16 mouse cellular contexts compared by ENCODE assay signal in the genomic region with DNA sequence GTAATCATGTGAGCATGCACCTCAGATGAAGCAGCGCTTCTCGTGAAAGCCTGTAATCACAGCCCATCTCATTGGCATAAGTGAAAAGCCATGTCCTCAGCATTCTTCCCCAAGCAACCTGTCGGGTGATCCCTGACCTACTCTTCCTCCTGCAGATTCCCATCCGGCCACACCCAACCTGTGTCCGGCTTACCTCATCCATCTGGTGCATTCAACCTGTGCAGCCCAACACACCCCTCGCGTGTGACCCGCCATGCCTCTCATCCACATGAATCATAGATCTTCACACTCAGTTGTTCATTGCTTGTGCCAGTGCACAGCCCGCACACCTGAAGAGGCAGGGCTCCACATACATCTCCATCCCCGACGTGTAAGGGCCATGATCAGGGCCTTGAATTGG.
"Had no signal": no experiment of that assay in that cellular context is flagged by ENCODE, and none has a peak within 500 bp of the region (broad histone marks: within the 10 kb centered on the region; RNA-seq: fewer than 3 reads in every experiment).

No protein-coding gene starts in this region.

- H3K27me3 ChIP-seq: lung, embryonic 15.5 days; midbrain, embryonic 13.5 days; midbrain, embryonic 15.5 days; neural tube, embryonic 12.5 days; stomach, embryonic 15.5 days had no signal

- H3K9ac ChIP-seq: liver, postnatal 0 days; lung, embryonic 15.5 days; midbrain, embryonic 13.5 days; midbrain, embryonic 15.5 days; neural tube, embryonic 12.5 days; stomach, embryonic 15.5 days had no signal

- H3K9me3 ChIP-seq: lung, embryonic 15.5 days; midbrain, embryonic 13.5 days; midbrain, embryonic 15.5 days; neural tube, embryonic 12.5 days; stomach, embryonic 15.5 days had no signal

- H3K4me3 ChIP-seq: lung, embryonic 15.5 days; midbrain, embryonic 13.5 days; midbrain, embryonic 15.5 days; neural tube, embryonic 12.5 days; stomach, embryonic 15.5 days had no signal

- DNase-seq: liver, postnatal 0 days; lung, adult 2 months; lung, postnatal 14 days; lung, postnatal 36 days; right cerebral cortex, postnatal 14 days; thymus, adult 2 months; thymus, postnatal 25 days; thymus, postnatal 4 days had no signal

- ATAC-seq: liver, postnatal 0 days; lung, postnatal 0 days; midbrain, embryonic 13.5 days; midbrain, embryonic 15.5 days had no signal

- H3K36me3 ChIP-seq: lung, embryonic 15.5 days; midbrain, embryonic 13.5 days; midbrain, embryonic 15.5 days; neural tube, embryonic 12.5 days; stomach, embryonic 15.5 days had no signal

- H3K27ac ChIP-seq: lung, embryonic 15.5 days; macrophage; midbrain, embryonic 13.5 days; midbrain, embryonic 15.5 days; neural tube, embryonic 12.5 days; stomach, embryonic 15.5 days; stomach, postnatal 0 days had no signal

- H3K4me1 ChIP-seq: lung, embryonic 15.5 days; neural tube, embryonic 12.5 days; stomach, embryonic 15.5 days had no signal
